Mouse (Mus musculus) cerebral cortex, adult 2 months (tissue): ENCODE results near the gene Fbxl16.

ENCODE experiments used
- WGBS: fragments of 180-500 bp; shearing (Covaris S2); methylation state at CpG from one replicate; pipeline ENCODE4 v1.1.7; 2018; 5-methylcytosine and 5-hydroxymethylcytosine counted together

Fbxl16 gene

DNA sequence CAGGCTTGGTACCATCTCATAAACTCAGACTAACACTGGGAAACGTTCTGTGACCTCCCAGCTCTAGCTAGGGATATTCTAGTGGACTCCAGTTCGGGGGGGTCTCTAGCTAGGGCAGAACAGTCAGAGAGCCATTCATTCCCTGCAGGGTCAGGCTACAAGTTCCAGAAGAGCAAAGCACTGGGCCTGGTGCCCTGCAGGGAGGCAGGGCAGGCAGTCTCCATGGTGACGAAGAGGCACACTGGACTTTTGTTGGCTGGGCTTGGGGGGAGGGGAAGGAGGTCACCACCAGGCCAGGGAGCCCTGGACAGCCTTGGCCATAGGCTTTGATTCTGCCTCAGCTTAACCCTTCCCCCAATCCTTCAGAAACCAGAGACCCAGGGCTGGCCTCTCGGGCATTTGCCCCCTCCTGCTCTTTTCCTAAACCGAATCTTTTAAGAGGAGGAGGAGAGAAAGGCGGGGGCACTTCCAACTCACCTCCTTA is 13.2 kb upstream of the Fbxl16 start, which contains the start of gene AC134908.4:
AC134908.4 (minus strand) TSS at position 51 of the 484 bp plus-strand sequence.
- 54% methylated on average over 6 of the region's 6 CpGs for WGBS

DNA sequence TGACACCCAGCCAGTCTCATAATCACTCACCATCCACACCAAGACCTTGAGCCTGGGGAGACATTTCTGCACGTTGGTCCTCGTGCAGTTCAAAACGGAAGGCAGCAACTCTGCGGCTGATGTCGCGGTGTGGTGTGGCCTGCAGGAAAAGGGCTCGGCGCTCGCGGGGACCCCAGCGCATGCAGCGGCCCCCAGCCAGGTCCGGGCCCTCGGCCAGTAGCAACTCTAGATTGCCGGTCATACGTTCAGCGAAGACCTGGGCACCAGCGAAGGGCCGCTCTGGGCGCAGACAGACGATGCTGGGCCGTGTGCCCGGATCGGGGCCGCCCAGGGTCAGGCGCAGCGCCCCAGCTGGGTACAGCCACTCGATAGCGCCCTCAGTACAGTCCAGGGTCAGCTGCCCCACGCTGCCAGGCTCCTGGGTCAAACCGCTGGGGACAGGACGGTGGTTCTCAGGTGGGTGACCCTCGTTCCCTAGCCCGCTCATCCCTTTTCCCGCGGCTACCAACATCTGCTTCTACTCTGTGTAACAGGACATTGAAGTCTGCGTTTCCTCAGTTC is 12.6 kb upstream of the Fbxl16 start:
- WGBS, result 22% methylated on average over 37 of the region's 37 CpGs

DNA sequence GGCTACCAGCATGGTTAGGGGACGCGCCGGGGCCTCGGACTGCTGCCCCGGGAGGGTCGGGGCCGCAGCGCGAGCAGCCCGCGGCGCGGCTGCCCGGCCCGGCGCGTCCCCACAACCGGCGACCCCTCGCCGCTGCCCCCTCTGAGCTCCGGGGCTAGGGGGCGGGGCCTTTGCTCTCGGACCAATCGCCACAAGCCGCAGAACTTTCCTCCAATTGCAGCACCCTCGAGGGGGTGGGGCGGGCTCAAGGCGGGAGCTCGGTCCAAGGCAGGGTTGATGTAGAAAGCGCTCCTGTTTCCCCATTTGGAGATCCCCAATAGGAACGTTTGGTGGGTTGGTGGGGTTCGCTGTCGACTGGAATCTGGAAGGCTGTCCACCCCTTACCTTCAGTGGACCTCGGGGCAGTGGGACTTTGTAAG is 11.9 kb upstream of the Fbxl16 start, which contains the start of gene Metrn:
Metrn (minus strand) TSS at position 186 of the 419 bp plus-strand sequence.
- WGBS, result under 1% methylated on average over 35 of the region's 35 CpGs

DNA sequence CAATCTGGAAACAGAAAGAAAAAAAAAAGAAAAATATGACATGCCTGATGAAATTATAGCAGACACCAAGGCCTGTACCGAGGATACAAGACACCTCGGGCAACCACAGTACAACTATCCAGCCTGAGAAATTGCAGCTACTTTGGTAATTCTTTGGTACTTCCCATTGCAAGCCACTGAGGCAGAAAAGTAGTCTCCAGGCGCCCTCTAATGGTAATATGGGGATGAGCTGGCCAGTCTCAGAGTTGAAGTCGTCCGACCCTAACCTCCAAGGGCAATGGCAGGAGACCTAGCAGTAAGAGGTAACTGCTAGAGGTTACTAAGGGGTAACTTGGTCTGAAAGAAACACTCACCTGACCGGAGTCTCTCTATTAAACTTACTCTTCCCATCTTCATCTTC is 7.9 kb upstream of the Fbxl16 start:
- WGBS, result 8% methylated on average over 6 of the region's 6 CpGs

DNA sequence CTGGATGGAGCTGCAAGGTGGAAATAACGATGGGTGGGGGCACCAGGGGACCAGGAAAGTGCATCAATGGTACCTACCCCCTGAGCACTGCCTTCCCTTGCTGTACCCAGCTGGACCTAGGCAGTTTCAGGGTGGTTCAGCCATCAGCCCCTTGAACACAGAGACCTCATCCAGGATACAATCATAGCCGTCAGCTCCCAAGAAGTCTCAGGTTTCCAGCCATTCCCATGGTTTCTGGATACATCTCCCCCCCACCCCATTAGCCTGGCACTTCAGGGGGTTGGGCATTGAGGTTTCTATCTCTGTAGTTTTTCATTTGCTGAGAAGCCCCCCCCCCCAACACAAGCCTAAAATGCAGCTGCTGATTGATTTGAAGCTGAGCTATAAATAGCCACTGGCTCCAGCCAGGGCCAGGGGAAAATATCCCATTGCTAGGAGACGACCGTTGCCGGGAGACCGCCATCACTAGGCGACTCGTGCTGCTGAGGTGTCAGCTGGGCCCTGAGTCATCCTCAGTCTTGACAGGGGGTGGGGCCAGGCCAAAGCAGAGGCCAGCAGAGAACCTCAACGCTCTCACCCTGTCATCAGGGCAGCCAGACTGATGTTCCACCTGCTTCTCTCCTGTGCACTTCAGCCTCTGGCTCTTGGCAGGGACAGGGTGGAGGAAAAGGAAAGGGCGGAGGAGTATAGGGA is 5.9 kb upstream of the Fbxl16 start:
- WGBS, result 7% methylated on average over 10 of the region's 10 CpGs

DNA sequence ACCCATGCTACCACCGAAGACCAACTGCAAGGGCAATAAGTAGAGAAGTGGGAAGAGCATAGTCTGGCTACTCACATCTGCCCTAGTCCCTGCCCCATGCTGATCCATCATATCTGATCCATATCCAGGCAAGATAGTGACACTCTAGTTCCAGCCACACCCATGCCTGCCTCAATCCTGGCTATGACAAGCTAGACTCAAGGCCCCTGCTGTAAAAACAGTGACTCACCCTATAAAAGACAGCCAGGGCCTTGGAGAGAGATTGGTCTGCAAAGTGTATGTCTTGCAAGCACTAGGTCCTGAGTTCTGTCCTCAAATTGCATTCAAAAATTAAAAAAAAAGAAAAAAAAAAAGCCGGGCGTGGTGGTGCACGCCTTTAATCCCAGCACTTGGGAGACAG is 2.4 kb upstream of the Fbxl16 start:
- WGBS, result 92% methylated on average over 4 of the region's 4 CpGs

DNA sequence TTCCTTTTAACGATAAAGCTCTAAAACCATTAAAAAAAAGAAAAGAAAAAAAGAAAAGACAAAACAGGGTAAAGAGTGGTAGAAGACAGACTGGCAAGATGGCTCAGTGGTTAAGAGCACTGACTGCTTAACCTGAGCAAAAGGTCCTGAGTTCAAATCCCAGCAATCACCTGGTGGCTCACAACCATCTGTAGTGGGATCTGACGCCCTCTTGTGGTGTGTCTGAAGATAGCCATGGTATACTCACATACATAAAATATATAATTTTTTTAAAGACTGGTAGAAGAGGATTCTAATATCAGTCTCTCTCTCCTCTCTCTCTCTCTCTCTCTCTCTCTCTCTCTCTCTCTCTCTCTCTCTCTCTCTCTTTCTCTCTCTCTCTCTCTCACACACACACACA is 1.4 kb upstream of the Fbxl16 start:
- 21% methylated on average over 2 of the region's 2 CpGs for WGBS

DNA sequence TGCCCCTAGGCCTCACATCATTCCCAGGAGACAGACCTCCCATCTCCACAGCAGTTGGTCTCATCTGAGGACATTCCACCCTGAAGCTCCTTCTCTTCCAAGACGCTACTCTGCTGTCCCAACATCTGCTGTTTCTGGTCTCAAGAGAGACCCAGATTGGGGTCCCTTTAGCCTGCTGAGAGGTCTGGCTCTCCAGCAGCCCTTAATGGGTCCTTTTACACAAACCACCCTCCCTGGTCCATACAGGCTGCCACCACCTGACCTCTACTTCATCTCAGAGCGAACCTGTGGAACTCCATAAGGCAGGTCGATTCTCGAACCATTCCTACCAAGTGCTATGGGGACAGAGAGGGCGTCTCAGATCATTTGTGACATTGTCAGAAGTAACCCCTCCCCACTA is 857 bp upstream of the Fbxl16 start:
- WGBS, result 34% methylated on average over 5 of the region's 5 CpGs

DNA sequence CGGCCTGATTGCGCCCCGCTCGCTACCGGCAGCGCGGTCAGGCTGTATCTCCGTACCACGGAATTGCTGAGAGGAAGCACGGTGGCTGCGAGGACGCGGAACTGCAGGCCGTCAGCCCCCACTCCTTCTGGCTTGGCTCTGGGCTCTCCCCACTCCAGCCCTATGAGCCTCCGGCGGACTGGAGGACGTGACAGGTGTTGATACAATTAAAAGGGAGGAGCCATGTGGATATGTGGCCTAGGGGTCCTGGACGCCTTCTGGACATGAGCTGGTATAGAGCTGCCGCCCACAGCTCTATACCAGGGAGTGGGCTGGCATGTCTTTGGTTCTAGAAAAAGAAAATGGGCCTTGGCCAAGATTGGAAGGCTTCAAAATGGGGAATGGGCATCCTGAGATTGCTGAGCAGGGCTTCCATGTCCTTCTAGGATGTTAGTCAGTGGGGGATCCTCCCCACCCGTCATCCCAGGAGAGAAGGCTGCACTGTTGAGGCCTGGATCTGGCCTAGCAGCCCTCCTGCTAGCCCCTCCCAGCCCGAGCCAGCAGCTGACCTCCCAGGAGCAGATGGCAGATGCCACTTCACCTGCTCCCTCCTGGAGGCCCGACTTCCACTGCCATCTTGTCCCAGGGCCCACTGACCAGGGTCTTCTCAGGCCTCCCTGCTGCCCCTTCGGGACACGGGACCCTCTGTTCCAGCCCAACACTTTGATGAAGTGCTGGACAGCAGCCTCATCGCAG is 888 bp downstream of the Fbxl16 start:
- 10% methylated on average over 25 of the region's 25 CpGs for WGBS

DNA sequence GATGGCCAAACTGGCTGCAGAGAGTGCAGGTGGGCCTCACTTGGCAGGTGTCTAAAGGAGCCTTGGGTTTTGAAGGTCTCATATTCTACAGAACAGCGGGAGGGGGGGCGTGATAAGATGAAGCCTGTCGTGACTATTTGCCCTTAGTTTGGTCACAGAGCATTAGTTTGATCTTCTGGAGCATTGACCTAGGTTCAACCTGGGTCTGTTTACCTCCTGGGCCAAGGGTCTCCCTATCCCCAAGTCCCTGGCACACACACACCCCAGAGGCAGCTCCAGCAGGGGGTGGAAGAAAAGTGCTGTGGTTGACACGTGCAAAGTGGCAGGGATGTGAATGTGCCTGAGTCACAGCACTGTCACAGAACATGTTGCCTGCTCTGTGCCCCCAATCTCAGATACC is 2.0 kb downstream of the Fbxl16 start:
- 40% methylated on average over 4 of the region's 4 CpGs for WGBS

DNA sequence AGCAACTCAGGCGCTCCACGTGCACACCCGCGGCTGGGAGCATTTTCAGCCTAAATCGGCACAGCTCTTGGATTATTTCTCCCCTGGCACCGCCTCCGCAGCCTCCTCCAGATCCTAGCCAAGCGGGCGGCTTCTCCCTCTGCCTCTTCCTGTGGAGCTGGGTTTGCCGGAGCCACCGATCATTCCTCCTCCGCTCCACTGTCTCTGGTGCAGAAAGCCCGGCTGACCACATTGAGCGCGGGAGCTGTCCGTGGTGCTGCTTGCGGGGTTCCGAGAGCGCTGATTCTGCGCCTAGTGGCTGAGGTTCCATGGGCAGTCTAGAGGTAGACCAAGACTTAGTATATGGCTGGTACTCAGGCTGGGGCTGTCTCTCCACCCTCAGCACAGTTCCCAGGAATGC is 4.6 kb downstream of the Fbxl16 start:
- under 1% methylated on average over 20 of the region's 20 CpGs for whole genome bisulfite sequencing

DNA sequence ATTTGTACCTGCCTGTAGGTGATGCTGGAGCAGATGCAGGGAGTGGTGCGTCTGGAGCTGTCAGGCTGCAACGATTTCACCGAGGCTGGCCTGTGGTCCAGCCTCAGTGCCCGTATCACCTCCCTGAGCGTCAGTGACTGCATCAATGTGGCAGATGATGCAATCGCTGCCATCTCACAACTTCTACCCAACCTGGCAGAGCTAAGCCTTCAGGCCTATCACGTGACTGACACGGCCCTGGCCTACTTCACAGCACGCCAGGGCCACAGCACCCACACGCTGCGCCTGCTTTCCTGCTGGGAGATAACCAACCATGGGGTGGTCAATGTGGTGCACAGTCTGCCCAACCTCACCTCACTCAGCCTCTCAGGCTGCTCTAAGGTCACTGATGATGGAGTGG is 8.8 kb downstream of the Fbxl16 start:
- 66% methylated on average over 11 of the region's 11 CpGs for WGBS

DNA sequence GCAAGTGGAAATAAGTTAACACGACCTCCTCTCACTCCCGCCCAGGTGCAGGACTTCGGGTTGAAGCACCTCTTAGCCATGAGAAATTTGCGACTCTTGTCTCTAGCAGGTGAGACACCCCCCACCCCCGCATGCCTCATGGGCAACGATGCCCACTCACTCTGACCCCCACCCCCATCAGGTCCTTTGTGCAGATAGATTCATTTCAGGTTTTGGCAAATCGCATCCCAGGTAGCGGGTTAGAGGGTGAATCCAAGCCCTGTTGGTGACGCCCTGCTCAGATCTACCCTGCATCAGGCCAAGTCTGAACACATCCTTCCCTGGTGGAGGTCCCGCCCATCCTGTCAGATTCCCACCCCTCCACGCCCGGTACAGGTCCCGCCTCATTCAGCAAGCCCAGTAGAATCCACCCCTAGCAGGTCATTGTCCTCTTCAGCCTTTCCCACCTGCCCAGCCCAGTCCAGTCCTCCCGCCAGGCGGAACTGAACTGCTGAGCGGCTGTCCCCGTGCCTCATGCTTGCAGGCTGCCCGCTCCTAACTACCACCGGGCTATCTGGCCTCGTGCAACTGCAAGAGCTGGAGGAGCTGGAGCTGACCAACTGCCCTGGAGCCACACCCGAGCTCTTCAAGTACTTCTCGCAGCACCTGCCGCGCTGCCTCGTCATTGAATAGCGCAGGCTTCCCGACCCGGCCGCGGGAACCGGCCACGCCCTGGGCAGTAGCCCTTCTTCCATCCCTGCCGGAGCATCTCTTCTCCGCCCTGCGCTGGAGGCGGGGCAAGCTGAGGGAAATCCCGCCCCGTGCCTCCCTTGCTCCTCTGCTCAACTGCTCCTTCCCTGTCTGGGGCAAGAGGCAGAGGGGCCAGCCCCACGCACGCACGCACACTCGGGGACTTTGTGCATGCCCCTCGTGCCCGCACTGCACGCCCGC is 10.2 kb downstream of the Fbxl16 start:
- 19% methylated on average over 46 of the region's 46 CpGs for WGBS

DNA sequence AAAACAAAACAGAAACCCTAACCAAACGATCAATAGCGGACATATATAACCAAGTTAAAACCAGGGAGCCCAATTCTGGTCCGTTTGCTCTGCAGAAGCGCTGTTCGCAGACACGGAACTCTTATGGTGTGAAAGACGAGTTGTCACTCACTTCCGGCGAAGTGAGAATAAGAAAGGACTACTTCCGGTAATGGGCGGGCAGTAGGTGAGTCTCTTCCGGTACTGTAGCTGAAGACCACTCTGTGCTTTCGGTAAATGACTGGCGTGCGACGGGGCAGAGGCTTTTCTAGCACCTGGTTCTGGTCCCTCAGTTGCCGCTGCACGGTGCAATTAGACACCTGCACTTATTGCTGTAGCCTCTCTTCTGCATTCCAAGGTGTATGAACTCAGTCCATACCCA is 14.6 kb downstream of the Fbxl16 start, which contains the start of gene Wdr24:
Wdr24 (plus strand) TSS at position 176 of the 400 bp plus-strand sequence.
- WGBS, result under 1% methylated on average over 18 of the region's 18 CpGs

DNA sequence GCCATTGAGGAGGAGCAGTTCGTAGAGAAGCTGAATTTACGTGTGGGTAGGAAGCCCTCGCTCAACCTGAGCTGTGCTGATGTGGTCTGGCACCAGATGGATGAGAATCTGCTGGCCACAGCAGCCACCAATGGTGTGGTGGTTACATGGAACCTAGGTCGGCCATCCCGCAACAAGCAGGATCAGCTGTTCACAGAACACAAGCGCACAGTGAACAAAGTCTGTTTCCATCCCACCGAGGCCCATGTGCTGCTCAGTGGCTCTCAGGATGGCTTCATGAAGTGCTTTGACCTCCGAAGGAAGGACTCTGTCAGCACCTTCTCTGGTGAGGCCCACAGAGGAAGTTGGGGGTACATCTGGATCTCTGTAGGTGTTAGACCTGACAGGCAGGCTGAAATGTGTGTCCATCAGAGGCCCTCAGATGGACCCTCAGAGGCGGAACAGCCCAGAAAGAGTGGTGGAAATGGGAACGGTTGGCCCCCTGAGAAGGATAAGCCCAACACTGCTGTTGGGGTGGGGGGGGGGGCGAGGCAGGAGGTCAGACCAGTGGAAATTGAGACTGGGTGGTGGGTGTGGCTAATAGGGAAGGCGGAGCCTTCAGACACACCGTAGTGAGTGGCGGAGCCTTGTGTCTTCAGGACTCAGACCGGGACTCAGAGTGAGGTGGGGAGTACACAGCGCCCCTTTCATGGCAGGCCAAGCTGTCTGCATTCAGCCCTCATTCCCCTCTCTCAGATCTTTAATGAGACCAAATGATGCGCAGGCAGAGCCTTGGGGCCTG is 15.7 kb downstream of the Fbxl16 start:
- 70% methylated on average over 16 of the region's 17 CpGs for WGBS

DNA sequence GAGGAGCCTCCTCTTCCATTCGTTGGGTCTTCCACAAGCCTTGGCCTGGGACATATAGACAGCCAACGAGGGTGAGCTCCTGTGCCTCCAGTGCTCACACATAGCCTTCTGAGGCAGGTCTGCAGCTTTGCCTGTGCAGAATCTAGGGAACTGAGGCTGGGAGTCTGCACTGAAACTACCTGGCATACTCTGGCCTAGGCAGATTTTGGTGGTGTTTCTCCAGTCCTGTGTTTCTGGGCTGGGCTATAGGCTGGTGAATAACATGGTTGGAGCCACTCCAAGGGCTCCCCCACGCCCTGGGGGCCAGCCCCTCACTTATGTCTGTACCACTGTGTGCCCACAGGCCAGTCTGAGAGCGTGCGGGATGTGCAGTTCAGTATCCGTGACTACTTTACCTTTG is 16.4 kb downstream of the Fbxl16 start:
- 88% methylated on average over 6 of the region's 6 CpGs for WGBS

DNA sequence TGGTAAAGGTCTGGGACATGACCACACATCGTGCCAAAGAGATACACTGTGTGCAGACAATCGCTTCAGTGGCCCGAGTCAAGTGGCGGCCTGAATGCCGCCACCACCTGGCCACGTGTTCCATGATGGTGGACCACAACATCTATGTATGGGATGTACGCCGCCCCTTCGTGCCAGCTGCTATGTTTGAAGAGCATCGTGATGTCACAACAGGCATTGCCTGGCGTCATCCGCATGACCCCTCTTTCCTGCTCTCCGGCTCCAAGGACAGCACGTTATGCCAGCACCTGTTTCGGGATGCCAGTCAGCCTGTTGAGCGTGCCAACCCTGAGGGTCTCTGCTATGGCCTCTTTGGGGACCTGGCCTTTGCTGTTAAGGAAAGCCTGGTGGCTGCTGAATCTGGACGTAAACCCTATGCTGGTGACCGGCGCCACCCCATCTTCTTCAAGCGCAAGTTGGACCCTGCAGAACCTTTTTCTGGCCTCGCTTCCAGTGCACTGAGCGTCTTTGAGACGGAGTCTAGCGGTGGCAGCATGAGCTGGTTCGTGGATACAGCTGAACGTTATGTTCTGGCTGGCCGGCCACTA is 17.2 kb downstream of the Fbxl16 start:
- WGBS, result 93% methylated on average over 27 of the region's 27 CpGs

DNA sequence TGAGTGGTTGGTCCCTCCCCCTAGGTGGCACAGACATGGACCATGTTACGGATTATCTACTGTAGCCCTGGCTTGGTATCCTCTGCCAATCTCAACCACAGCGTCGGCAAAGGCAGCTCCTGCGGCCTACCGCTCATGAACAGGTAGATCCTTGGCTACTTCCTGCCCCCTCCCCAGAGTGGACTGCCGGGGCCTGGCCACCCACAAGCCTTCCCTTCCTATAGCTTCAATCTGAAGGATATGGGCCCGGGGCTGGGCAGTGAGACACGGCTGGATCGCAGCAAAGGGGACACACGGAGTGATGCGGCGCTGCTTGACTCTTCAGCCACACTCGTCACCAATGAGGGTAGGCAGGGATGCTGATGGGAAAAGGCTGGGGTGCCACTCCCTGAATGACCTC is 18.1 kb downstream of the Fbxl16 start:
- 97% methylated on average over 13 of the region's 13 CpGs for WGBS

DNA sequence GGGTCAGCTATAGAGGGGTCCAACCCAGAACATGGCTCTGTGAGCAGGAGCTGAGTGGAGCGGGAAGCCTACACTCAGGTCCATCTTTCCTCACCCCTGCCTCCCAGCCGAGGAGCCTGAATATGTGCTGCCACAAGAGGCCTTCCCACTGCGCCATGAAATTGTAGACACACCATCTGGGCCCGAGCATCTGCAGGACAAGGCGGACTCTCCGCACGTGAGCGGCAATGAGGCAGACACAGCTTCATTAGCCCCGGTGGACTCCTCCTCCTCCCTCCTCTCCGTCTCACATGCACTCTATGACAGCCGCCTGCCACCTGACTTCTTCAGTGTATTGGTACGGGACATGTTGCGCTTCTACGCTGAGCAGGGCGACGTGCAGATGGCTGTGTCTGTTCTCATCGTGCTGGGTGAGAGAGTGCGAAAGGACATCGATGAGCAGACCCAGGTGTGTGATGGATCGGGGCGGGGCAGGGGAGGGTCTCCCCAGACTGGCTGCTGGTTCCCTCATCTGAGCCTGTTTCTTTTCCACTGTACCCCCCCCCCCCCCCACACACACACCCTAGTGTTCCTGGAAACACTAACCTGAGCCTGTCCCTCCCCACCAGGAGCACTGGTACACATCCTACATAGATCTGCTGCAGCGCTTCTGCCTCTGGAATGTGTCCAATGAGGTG is 18.8 kb downstream of the Fbxl16 start:
- WGBS, result 87% methylated on average over 22 of the region's 22 CpGs

DNA sequence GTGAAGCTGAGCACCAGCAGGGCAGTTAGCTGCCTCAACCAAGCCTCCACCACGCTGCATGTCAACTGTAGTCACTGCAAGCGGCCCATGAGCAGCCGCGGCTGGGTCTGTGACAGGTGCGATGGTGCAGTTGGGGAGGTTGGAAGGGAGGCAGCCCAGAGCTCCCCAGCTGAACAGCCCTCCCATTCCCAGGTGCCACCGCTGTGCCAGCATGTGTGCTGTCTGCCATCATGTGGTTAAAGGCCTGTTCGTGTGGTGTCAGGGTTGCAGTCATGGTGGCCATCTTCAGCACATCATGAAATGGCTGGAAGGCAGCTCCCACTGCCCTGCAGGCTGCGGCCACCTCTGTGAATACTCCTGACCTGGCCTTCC is 19.3 kb downstream of the Fbxl16 start:
- 77% methylated on average over 8 of the region's 8 CpGs for WGBS
